ENCODE assay signal across 28 mouse cellular contexts in genomic region chr4:90108858-90109257, GRCm38 (mm10).
"Had no signal": no experiment of that assay in that cellular context is flagged by ENCODE, and none has a peak within 500 bp of the region (broad histone marks: within the 10 kb centered on the region; RNA-seq: fewer than 3 reads in every experiment).

No protein-coding gene starts in this region.

- H3K36me3 ChIP-seq: heart, embryonic 10.5 days; heart, embryonic 12.5 days; hindbrain, embryonic 10.5 days; hindbrain, embryonic 12.5 days; intestine, embryonic 15.5 days; limb, embryonic 10.5 days; limb, embryonic 12.5 days; liver, embryonic 13.5 days; liver, embryonic 15.5 days had no signal

- H3K4me2 ChIP-seq: heart, embryonic 12.5 days; hindbrain, embryonic 12.5 days; hindbrain, embryonic 14.5 days; intestine, embryonic 15.5 days; limb, embryonic 12.5 days; liver, embryonic 11.5 days; liver, embryonic 13.5 days; liver, embryonic 15.5 days had no signal

- H3K9ac ChIP-seq: heart, embryonic 12.5 days; hindbrain, embryonic 12.5 days; hindbrain, embryonic 14.5 days; intestine, embryonic 15.5 days; limb, embryonic 12.5 days; liver, embryonic 13.5 days; liver, embryonic 15.5 days had no signal

- H3K9me3 ChIP-seq: heart, embryonic 10.5 days; heart, embryonic 12.5 days; hindbrain, embryonic 10.5 days; hindbrain, embryonic 12.5 days; intestine, embryonic 15.5 days; limb, embryonic 10.5 days; limb, embryonic 12.5 days; liver, embryonic 13.5 days; liver, embryonic 15.5 days had no signal

- H3K4me3 ChIP-seq: gastrocnemius, adult 2 months; heart, embryonic 10.5 days; heart, embryonic 12.5 days; hindbrain, embryonic 10.5 days; hindbrain, embryonic 12.5 days; intestine, embryonic 15.5 days; layer of hippocampus, adult 2 months; left cerebral cortex, adult 2 months; limb, embryonic 10.5 days; limb, embryonic 12.5 days; liver, embryonic 13.5 days; liver, embryonic 15.5 days had no signal

- H3K27me3 ChIP-seq: heart, embryonic 12.5 days; hindbrain, embryonic 12.5 days; intestine, embryonic 15.5 days; limb, embryonic 12.5 days; liver, embryonic 13.5 days; liver, embryonic 15.5 days had no signal

- ATAC-seq: hindbrain, embryonic 16.5 days; inflammation-experienced regulatory T-cells, adult 6 months; intestine, embryonic 15.5 days; intestine, postnatal 0 days had no signal

- H3K27ac ChIP-seq: gastrocnemius, adult 2 months; heart, embryonic 10.5 days; hindbrain, embryonic 10.5 days; hindbrain, embryonic 12.5 days; hindbrain, embryonic 14.5 days; intestine, embryonic 15.5 days; layer of hippocampus, adult 2 months; left cerebral cortex, adult 2 months; limb, embryonic 10.5 days; limb, embryonic 12.5 days; liver, embryonic 13.5 days; liver, embryonic 15.5 days had no signal

- DNase-seq: gastrocnemius, adult 2 months; gastrocnemius, postnatal 10 days; gastrocnemius, postnatal 25 days; heart, adult 18-20 months; heart, postnatal 10 days; heart, postnatal 4 days; kidney, adult 18-20 months; kidney, adult 8-10 months; kidney, postnatal 10 days; kidney, postnatal 25 days; kidney, postnatal 4 days; liver; liver, embryonic 13.5 days had no signal

- H3K4me1 ChIP-seq: heart, embryonic 10.5 days; heart, embryonic 12.5 days; hindbrain, embryonic 10.5 days; hindbrain, embryonic 12.5 days; intestine, embryonic 15.5 days; limb, embryonic 10.5 days; limb, embryonic 12.5 days; liver, embryonic 13.5 days; liver, embryonic 15.5 days had no signal
